Mouse (Mus musculus) layer of hippocampus, adult 11-12 months (tissue): ENCODE results near the gene Lrrc71.
A peak's percentile ranks its signal among the peaks of the same experiment; 100 is the strongest.

Experiments
- DNase-seq: peaks from one replicate; pipeline ENCODE4 v3.0.0; 2022; ENCODE audit warnings: low spot score

The Lrrc71 gene

DNA sequence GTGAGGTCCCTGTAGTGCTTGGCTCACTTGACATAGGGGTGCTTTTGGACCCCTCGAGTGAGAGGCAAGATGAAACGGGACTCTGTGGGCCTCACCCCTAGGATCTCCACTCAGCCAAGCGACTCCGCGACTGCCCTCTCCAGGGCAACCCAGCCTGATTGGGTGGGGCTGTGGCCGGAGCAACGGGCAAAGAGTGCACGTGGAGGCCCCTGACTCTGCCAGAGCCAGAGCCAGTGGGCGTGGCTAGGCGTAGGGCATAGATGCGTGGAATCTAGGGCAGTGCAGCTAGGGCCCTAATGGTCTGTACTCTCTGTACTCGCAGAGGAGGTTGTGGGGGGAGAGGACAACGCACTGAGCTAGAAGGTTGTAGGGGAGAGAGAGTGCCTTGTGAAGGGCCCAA is at the start of gene Lrrc71:
Lrrc71 (minus strand) TSS at position 195 of the 400 bp plus-strand sequence.
- DNase-seq: no peak

GRCm38 (mm10) chr3:87796736-87797334 is 48.4 kb upstream of the Lrrc71 start, which contains the start of gene Insrr:
Insrr (plus strand) TSS chr3:87796951.
- DNase-seq: no peak

GRCm38 (mm10) chr3:87795336-87796277 is 47.2 kb upstream of the Lrrc71 start:
- peak; percentile 46 for DNase-seq

- no peak for DNase-seq
These were observed 46.5 kb upstream of the Lrrc71 start, which contains the start of gene Ntrk1 for GRCm38 (mm10) chr3:87794922-87795325. Ntrk1 (minus strand) TSS chr3:87795162.

DNA sequence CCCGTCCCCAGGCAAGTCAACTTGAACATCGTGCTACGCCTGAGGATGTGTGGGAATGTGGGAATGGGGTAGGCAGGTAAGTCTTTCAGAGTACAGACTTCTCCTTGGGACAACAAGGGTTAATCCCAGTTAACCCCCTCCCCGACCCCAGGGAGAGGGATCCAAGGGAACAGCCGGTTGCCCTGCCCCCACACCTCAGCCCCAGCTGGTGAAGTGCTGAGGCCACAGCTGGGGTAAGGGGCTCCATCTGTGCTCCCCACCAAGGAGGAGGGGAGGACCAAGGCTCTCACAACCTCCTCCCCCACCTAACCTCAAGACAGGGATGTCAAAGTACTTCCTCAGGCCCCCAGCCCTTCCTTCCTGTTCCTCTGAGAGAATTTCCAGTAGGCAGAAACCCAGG is 41.3 kb upstream of the Lrrc71 start:
- DNase-seq: no peak

- DNase-seq: no peak
These were observed 40.8 kb upstream of the Lrrc71 start for GRCm38 (mm10) chr3:87789248-87789647.

GRCm38 (mm10) chr3:87785626-87786214 is 37.3 kb upstream of the Lrrc71 start:
- DNase-seq: no peak

GRCm38 (mm10) chr3:87785156-87785555 is 36.7 kb upstream of the Lrrc71 start:
- DNase-seq: no peak

DNA sequence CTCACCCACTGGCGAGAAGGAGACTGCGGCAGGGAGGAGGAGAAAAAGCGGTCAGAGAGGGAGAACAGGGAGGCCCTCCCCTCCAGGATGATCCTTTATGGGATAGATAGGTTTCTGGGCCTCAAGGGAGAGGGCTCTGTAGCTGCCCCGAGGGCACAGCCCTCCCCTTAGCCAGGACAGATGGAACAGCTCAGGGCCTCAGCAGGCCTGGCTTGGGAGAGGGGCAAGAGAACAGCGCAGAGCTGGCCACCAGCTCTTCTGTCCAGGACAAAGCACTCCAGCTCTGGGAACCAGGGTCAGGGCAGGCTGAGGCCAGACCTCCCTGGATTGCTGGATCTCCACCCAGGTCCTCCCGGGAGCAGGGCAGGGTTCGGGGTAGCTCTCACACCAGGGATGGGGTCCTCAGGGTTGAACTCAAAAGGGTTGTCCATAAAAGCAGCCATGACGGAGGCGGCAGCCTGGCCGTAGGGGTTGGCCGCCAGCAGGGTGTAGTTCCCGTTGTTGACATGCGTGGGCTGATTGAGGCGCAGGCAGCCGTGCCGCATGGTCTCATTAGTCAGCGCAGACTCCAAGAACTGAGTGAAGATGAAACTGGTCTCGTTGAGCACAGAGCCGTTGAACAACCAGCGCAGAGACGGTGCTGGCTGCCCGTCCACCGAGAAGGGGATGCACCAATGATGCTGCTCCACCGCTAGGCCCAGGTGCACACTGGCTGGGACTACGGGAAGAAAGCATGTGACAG is 35.0 kb upstream of the Lrrc71 start:
- DNase-seq: no peak

DNA sequence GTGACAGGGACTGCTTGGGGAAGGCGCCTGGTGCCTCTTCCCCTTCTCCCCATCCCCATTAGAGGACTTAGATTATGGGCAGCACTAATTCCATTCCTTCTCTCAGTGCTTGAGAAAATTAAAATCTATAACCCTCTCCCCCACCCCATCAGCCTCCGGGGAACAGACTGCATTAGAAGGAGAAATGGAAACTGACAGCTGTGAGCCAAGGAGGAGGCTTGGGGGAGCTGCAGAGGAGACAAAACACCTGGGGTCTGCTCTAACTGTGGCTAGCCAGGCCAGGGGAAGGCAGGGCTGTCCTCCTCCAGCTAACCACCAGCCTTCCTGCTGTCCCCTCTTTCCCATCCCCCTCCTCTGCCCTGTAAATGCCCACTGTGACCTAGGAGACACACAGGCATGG is 30.7 kb upstream of the Lrrc71 start:
- DNase-seq: no peak

DNA sequence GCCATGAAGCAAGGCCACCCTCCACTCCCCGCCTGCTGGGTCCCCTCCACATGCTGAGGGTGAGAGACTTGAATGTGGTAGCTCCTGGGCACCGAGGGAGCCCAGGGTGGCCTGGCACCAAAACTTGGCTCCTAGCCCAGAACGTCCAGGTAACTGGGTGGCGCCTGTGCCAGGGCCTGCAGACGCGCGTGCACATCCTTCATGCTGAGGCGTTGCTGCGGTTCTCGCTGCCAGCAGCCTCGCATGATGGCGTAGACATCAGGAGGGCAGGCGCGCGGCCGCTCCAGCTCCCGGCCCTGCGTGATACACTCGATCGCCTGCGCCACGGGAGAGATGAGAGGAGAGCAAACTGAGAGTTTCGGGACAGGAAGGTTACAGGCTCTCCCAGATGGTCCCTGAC is 29.9 kb upstream of the Lrrc71 start:
- no peak for DNase-seq

DNA sequence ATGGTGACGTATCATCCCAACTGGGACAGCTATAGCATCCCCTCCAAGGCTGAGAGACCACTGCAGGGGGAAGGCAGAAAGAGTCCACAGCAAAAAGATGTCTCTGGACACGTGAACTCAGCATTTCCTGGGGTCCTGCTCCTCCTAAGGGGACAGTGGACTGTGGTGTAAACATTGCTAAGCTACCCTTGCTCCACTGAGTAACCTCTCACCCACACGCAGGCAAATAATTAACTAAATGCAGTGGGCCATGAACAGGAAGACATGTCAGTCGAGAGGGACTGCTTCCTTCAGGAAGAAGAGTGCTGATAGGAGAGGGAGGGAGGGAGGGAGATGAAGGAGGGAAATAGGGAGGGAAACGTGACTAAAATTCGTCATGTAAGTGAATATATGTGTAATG is 22.7 kb upstream of the Lrrc71 start:
- DNase-seq: no peak

DNA sequence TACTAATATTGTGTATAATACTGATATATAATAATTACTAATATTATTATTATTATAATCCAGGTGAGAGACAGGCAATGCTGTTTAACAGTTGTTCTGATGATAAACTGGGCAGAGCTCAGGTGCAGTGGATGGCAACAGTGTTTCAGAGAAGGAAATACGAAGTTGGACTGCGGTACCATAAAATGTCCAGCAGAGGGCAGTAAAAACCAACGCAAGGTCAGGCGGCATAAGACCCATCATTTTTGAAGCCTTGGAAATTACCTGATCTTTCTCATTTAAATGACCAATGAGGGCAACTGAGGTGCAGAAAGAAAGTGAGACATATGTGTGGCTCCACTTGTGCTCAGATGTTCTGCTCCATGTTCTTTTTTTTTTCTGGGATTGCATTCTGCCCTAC is 21.9 kb upstream of the Lrrc71 start:
- peak; percentile 39 for DNase-seq

- no peak for DNase-seq
These were observed 21.1 kb upstream of the Lrrc71 start for GRCm38 (mm10) chr3:87769506-87769905.

DNA sequence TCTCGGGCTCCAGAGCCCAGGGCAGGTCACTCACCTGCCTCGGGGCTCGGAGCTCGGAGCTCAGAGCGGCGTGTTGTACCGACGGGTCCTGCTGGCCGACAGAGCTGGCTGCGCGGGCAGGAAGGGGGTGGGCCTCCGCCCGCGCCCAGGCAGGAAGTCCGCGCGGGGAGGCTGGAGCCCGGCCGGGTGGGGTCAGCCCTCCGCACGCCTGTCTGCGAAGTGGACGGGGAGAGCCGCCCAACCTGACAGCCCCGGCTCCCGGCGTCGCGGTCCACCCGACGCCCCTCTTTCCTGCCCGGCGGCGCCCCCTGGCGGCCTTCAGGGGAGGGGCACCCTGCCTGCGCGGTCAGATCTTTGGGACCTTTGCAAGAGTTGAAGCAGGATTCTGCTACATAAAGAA is 20.4 kb upstream of the Lrrc71 start:
- DNase-seq: peak; percentile 64

DNA sequence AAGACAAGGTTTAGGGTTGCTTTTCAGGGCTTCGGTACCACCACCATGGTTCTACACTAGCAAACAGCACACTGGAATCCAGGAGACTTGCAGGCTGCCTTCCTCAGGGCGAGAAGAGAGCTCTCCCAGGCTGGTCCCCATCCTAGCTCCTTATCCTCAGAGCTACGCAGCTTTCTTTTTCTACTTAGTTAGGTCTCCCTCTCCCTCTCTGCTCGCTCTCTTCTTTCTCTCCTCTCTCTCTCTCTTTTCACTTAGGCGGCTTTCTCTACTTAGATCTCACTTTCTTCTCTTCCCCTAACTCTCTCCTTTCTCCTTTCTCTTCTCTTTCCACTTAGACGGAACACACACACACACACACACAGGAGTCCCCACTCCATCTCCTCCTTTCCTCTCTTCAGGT is 20.0 kb upstream of the Lrrc71 start:
- DNase-seq: no peak

- DNase-seq: no peak
These were observed 19.3 kb upstream of the Lrrc71 start for GRCm38 (mm10) chr3:87767764-87768163.

DNA sequence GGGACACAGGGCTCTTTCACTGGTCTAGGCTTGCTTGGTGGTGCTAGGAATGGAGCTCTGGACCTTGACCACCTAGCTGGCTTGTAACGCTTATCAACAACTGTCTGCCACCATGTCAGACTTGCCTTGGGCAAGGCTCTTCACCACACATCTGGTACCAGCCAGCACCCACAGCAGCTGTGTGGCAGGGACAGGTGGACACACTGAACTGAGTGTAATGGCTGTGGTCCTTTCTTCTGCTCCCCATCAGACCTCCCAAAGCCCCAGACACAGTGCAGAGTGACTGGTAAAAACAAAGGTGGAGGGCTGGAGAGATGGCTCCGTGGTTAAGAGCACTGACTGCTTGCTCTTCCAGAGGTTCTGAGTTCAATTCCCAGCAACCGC is 17.9 kb upstream of the Lrrc71 start:
- no peak for DNase-seq

DNA sequence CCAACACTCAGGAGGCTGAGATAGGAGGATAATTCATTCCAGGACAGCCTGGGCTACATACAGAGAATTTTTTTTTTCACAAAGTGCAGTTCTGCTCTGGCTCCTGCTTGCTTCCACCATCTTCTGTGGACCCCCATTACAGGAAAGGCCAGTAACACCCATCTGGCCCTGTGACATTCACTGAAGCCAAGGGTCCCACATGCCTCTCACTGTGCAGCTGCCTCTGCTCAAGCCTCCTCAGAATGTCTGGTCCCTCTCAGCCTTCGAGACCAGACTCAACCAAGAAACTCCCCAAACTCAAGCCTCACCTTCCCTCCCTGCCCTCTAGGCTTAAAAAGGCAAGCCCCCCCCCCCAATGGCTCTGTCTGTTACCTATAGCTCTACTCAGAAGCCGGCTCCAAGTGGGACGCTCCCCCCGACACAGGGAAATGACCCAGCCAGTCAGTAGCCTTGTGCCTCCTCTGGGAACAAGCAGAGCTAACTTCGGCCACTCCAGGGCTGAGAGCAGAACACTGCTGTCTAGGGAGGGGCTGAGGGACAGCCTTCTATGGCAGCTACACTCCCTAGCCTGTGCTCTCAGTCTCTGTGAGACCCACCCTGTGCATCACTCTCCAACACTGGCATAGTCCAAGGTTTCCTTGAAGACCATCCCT is 17.3 kb upstream of the Lrrc71 start:
- DNase-seq: no peak

DNA sequence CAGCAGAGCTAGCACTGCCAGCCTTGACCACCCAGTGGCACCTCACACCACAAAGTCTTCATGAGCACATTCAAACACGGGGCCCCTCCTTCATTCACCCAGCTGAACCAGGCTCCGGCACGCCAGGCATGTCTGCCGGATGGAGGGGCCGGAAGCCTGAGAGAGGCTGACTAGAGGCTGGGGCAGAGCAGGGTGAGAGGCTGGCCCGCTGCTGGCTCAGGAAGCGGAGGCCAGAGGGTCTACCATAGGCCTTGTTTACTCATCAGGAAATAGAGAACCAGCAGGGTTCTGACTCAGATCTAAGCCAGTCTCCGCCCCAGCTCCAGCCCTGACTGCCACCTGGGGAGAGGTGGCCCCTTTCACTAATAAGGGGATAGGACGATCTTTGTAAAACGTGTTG is 16.7 kb upstream of the Lrrc71 start:
- DNase-seq: no peak

DNA sequence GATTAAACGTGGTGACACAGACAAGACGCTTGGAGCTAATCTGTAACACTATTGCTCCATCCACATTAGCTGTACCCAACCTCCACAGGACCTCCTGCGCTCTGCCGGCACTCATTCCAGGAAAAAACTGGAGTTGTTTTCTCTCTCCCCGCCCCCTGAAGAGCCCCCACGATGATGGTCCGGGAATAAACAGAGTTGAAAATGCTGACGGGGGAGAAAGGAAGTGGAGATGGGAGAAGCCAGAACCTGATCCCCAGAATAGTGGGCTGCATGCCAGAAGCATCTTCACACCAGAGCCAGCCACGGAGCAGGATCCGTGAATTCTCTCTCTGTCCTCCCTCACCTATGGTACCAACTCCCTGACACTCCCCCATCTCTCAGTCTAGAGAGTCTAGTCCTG is 16.1 kb upstream of the Lrrc71 start:
- DNase-seq: no peak
